Mouse (Mus musculus): ENCODE results near the gene Kat6b. TPM values are rescaled to one million over a fixed set of nuclear protein-coding genes. Genes with fewer than 3 reads are reported as not detected.
"Not testable (repeated sequence)": the region's sequence is repeated elsewhere in the genome, so short reads cannot be mapped to it uniquely, and the experiment has no call there.

The Kat6b gene
- polyA plus RNA-seq, 1 experiment from 2014 or later, result 18.4 TPM

DNA sequence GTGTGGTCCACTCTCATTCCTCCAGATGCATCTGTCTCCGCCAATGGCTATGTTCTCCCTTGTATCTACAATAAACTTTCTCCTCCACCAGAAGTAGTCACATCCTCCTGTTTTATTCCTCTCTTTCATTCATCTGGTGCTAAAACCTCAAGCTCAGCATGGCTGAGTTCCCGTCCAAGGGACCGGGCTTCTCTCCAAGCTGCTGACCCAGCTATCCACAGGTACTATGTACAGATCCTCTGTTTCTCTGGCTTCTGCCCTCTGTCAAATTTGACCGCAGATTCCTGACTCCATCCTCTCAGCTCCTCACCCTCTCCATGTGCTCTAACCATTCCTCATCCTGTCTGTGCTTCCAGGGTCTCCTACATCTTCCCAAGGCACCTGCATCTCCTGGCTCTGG, 22.1 kb upstream of the Kat6b start:
- H3K36me3 ChIP-seq (replicated peaks), result no peaks in the 10 kb centered on the region
- H3K9me3 ChIP-seq, result no peaks in the 10 kb centered on the region
- peaks cover 6% of the 10 kb centered on the region; the same call in 1 of the 2 replicates for H3K4me1 ChIP-seq
- 92% methylated on average over 4 of the region's 4 CpGs for WGBS
- peak overlapping the region; percentile 31; the same call in 1 of the 2 replicates for H3K27ac ChIP-seq
- no peak for DNase-seq (ENCODE audit: extremely low spot score, low spot score)
- H3K4me3 ChIP-seq, result no peak overlapping the region
- H3K27me3 ChIP-seq (ENCODE audit: poor library complexity, severe bottlenecking), result no peaks in the 10 kb centered on the region

DNA sequence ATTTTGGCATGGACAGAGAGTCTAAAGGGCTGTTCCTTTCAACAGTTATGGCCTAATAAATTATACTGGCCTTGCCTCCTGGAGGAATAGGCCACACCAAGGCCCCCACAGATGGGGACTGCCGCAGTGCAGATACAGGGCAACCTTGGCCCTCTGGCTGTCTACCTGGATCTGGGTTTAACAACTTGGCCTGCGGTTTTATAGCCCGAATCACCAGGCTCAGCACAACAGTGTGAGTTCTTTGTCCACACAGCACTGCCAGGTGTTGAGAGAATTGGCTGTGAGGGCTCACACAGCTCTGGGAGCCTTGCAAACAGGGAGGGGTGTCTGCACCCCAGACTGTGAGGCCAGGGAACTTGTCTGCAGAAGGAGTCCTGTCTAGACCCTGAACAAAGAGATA, 18.8 kb upstream of the Kat6b start:
- no peak for DNase-seq (ENCODE audit: extremely low spot score, low spot score)
- WGBS, result 91% methylated on average over 3 of the region's 3 CpGs
- Histone ChIP-seq H3K36me3 (replicated peaks) (no peaks in the 10 kb centered on the region), H3K9me3 (no peaks in the 10 kb centered on the region), H3K4me3 (no peak overlapping the region), H3K27ac (no peak overlapping the region; the same call in 1 of the 2 replicates), H3K27me3 (ENCODE audit: poor library complexity, severe bottlenecking) (no peaks in the 10 kb centered on the region), H3K4me1 (peaks cover 6% of the 10 kb centered on the region; the same call in 1 of the 2 replicates)

DNA sequence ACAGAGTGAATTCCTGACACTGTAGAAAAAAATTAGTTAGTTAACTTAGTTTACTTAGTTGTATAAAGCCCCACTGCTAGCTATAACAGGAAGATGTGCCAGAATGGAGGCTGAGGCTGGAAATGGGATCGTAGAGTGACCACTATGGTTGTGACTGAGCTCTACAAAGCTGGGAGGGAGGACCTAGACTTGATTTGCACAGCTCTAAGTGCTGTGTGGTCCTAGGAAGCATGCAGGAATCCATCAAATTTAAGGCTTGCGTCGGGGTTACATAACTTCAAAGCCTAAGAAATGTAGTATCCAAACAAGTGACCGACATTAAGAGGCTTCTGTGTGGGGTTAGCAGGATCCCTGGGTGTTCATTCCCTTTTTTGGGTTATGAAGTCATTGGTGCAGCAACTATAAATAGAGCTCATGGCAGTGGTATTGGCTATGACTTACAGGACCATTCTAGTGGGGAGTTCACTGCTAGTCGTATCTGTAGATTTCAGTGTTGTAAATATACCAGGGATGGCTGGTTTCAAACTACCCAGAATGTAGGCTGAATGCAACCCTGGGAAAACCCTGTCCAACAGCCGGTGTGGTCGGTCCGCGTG, 18.0 kb upstream of the Kat6b start:
- H3K27ac ChIP-seq, result no peak overlapping the region
- H3K4me3 ChIP-seq, result no peak overlapping the region
- peaks cover 6% of the 10 kb centered on the region; the same call in 1 of the 2 replicates for H3K4me1 ChIP-seq
- no peaks in the 10 kb centered on the region for H3K27me3 ChIP-seq (ENCODE audit: poor library complexity, severe bottlenecking)
- WGBS, result 91% methylated on average over 9 of the region's 9 CpGs
- no peaks in the 10 kb centered on the region for H3K9me3 ChIP-seq
- no peaks in the 10 kb centered on the region for H3K36me3 ChIP-seq (replicated peaks)
- no peak for DNase-seq (ENCODE audit: extremely low spot score, low spot score)

DNA sequence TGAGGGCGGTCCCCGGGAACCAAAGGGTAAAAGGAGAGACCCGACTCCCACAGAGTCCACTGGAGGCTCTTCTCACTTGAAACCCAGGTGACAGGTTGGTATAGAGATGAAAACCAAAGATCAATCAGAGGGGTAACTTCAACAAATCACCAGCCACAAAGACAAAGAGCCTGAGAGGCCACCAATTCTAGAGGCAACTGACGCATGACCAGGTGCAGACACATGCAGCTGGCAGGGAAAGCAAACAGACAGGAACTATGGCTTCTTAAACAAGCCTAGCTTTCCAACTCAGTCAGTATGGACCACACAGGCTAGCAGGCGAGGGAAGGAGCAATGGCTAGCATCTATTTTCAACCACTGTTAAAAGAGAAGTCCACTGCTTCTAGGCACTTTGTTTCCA, 10.8 kb upstream of the Kat6b start:
- Histone ChIP-seq H3K4me1 (no peaks in the 10 kb centered on the region), H3K27ac (no peak overlapping the region), H3K27me3 (ENCODE audit: poor library complexity, severe bottlenecking) (no peaks in the 10 kb centered on the region), H3K36me3 (replicated peaks) (no peaks in the 10 kb centered on the region), H3K9me3 (no peaks in the 10 kb centered on the region), H3K4me3 (no peak overlapping the region)
- 89% methylated on average over 5 of the region's 5 CpGs for WGBS
- no peak for DNase-seq (ENCODE audit: extremely low spot score, low spot score)

DNA sequence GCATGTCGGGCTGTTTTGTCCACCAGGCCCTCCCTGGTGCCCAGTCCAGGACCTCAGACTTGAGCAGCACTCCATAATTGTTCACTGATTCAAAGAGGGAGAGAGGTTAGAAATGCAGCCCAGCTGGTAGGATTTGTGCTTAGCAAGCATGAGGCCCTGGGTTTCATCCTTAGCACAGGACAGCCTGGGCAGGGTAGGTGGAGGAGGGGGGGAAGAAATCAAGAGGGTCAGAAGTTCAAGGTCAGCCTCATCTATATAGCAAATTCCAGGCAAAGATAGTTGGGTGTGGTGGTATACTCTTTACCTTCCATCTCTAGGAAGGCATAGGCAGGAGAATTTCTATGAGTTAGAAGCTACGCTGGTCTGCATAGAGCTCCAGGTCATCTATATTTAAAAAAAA, 9.3 kb upstream of the Kat6b start:
- H3K36me3 ChIP-seq (replicated peaks), result no peaks in the 10 kb centered on the region
- H3K9me3 ChIP-seq, result no peaks in the 10 kb centered on the region
- 90% methylated on average over 2 of the region's 2 CpGs for WGBS
- no peak overlapping the region for H3K4me3 ChIP-seq
- no peaks in the 10 kb centered on the region for H3K27me3 ChIP-seq (ENCODE audit: poor library complexity, severe bottlenecking)
- no peak for DNase-seq (ENCODE audit: extremely low spot score, low spot score)
- H3K27ac ChIP-seq, result peak overlapping the region; percentile 17; the same call in 1 of the 2 replicates
- H3K4me1 ChIP-seq, result peaks cover 4% of the 10 kb centered on the region; the same call in 1 of the 2 replicates

DNA sequence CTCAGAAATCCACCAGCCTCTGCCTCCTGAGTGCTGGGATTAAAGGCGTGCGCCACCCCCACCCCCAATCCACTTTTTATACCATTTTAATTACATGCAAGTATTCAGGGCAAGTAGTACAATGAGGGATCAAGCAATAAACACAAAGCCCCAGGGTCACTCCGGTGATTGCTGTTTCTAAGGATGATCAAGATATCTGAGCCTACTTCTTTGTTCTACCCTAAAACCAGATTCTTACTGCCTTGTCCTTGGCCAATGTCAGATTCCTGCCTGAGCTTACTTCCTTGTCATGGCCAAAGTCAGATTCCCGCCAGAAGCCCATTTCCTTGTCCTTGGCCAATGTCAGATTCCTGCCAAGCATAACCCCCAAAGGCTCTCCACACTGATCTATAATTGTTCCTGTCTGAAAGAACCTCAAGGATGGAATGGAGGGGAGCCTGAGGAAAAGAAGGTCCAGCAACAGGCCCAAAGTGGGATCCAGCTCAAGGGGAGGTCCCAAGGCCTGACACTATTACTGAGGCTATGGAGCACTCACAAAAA, 6.6 kb upstream of the Kat6b start:
- not testable (repeated sequence) for H3K4me1 ChIP-seq; H3K36me3 ChIP-seq (replicated peaks); H3K27me3 ChIP-seq (ENCODE audit: poor library complexity, severe bottlenecking); H3K4me3 ChIP-seq; H3K9me3 ChIP-seq; H3K27ac ChIP-seq; DNase-seq (ENCODE audit: extremely low spot score, low spot score)
- 87% methylated on average over 4 of the region's 4 CpGs for WGBS

DNA sequence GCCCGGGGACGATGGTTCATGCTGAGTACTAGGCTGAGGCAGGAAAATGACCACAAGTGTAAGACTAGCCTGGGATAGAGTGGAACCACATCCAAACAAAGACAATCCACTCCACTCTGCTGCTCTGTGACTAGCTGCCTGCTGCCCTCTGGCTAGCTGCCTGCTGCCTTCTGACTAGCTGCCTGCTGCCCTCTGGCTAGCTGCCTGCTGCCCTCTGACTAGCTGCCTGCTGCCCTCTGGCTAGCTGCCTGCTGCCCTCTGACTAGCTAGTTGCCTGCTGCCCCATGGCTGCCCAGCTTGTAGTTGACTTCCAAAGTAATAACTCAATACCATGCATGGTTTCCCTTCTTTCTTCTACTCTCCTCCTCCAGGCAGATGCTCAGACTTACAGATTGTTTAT, 4.1 kb upstream of the Kat6b start:
- no peak for DNase-seq (ENCODE audit: extremely low spot score, low spot score)
- no peaks in the 10 kb centered on the region for H3K36me3 ChIP-seq (replicated peaks)
- H3K4me3 ChIP-seq, result no peak overlapping the region
- no peak overlapping the region for H3K27ac ChIP-seq
- no peaks in the 10 kb centered on the region for H3K9me3 ChIP-seq
- no peaks in the 10 kb centered on the region for H3K27me3 ChIP-seq (ENCODE audit: poor library complexity, severe bottlenecking)
- peaks cover 4% of the 10 kb centered on the region; the same call in 1 of the 2 replicates for H3K4me1 ChIP-seq
- 95% methylated on average over 2 of the region's 2 CpGs for WGBS

DNA sequence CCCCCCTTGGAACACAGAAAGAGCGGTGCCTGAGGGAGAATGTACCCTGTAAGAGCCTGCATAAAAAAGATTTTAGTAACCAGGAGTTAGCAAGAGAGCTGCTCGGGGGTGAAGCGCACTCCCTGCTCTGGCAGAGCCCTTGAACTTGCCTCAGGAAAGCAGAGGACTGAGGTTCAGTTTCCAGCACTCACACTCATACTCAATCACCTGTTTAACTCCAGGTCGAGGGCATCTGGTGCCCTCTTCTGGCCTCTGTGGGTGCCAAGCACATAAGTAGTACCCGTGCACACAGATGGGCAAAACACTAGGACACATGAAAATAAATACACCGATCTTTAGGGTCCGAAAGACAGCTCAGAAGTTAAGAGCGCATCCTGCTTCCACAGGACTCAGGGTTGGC, 1.7 kb upstream of the Kat6b start:
- DNase-seq (ENCODE audit: extremely low spot score, low spot score), result no peak
- Histone ChIP-seq H3K27me3 (ENCODE audit: poor library complexity, severe bottlenecking) (no peaks in the 10 kb centered on the region), H3K4me1 (peaks cover 4% of the 10 kb centered on the region; the same call in 1 of the 2 replicates), H3K27ac (no peak overlapping the region), H3K36me3 (replicated peaks) (no peaks in the 10 kb centered on the region), H3K4me3 (no peak overlapping the region), H3K9me3 (no peaks in the 10 kb centered on the region)
- 95% methylated on average over 8 of the region's 8 CpGs for WGBS

DNA sequence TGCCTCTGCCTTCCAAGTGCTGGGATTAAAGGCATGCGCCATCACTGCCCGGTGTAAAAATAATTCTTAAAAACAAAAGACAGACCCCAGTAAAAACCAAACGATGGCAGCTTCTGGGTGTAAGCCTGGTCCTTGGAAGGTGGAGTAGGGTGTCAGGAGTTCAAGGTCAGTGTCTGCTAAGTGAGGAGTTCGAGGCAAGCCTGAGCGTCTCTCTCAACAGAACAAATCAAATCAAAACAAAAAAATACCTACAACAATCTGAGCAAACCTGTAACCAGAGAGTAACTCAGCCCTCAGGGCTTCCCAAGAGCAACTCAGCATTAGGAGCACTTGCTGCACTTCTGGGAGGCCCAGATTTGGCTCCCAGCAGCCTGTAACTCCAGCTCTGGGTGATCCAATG, 1.0 kb upstream of the Kat6b start:
- Histone ChIP-seq H3K27me3 (ENCODE audit: poor library complexity, severe bottlenecking) (no peaks in the 10 kb centered on the region), H3K27ac (peak overlapping the region; percentile 51; the same call in 1 of the 2 replicates), H3K9me3 (no peaks in the 10 kb centered on the region), H3K4me1 (peaks cover 4% of the 10 kb centered on the region; the same call in 1 of the 2 replicates), H3K4me3 (no peak overlapping the region), H3K36me3 (replicated peaks) (no peaks in the 10 kb centered on the region)
- 93% methylated on average over 5 of the region's 5 CpGs for WGBS
- DNase-seq (ENCODE audit: extremely low spot score, low spot score), result no peak

DNA sequence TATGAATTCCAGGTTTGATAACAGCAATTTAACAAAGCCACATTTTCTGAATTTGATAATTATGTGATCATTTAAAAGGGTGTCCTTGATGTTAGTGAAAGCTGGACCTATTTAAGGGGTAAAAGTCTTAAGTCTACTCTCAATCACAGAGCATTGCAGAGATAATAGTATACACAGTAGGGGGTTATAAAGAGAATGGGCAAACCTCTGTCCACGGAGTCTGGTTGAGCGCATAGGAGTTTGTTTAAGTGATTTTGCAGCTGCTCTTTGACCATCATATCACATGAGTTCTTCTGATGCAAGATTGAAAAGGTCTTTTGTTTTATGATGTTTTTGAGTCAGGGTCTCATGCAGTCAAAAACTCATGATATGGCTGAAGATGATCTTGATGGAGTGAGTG, 3.0 kb downstream of the Kat6b start:
- H3K27me3 ChIP-seq (ENCODE audit: poor library complexity, severe bottlenecking), result no peaks in the 10 kb centered on the region
- 79% methylated on average over 2 of the region's 2 CpGs for WGBS

DNA sequence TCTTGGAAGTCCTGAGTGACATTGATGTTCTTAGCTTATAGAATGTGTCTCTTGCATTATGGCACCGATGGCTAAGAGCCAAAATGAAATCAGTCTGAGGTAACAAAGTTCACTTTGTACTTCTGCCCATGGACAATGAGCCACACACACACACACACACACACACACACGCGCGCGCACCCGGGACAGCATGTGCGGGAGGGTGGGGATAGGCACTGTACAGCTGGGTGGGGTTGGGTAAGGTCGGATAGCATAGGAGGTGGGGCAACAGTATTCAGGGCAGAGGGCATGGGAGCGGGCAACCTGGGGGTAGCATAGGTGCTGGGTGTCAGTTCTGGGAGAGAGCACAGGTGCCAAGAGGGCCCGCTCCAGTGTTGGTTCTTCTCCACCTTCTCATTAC, 3.5 kb downstream of the Kat6b start:
- H3K27ac ChIP-seq, result no peak overlapping the region
- 97% methylated on average over 10 of the region's 10 CpGs for WGBS
- DNase-seq (ENCODE audit: extremely low spot score, low spot score), result no peak
- no peaks in the 10 kb centered on the region for H3K36me3 ChIP-seq (replicated peaks)
- H3K27me3 ChIP-seq (ENCODE audit: poor library complexity, severe bottlenecking), result no peaks in the 10 kb centered on the region
- no peak overlapping the region for H3K4me3 ChIP-seq
- peaks cover 15% of the 10 kb centered on the region for H3K4me1 ChIP-seq
- H3K9me3 ChIP-seq, result no peaks in the 10 kb centered on the region

More for the DNA sequence above, 3.0 kb downstream of the Kat6b start:
- Histone ChIP-seq H3K4me3 (no peak overlapping the region), H3K9me3 (no peaks in the 10 kb centered on the region), H3K27ac (no peak overlapping the region), H3K4me1 (peaks cover 11% of the 10 kb centered on the region), H3K36me3 (replicated peaks) (no peaks in the 10 kb centered on the region)
- no peak for DNase-seq (ENCODE audit: extremely low spot score, low spot score)

DNA sequence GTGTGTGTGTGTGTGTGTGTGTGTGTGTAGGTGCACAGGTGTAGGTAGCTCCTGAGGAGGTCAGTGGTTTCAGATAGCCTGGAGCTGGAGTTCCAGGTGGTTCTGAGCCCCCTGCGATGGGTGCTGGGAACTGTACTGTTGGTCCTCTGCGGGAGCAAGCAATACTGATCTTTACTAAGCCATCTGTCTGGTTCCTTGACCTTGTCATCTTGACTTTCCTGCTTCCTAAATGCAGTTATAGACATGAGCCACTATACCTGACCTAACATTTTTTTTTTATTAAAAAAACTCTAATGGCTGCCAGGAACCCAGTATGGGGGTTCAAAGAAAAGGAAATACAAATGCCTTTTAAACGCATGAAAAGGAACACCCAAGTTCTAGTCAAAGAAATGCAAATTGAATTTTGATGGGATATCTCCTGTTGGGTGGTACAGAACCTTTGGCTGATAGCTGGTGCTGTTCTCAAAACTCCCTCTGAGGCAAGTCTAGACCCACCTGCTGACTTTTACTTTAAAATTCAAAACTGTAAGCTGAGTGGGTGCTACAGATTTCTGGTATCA, 4.8 kb downstream of the Kat6b start:
- DNase-seq (ENCODE audit: extremely low spot score, low spot score), result no peak
- H3K36me3 ChIP-seq (replicated peaks), result no peaks in the 10 kb centered on the region
- no peaks in the 10 kb centered on the region for H3K27me3 ChIP-seq (ENCODE audit: poor library complexity, severe bottlenecking)
- no peaks in the 10 kb centered on the region for H3K9me3 ChIP-seq
- no peak overlapping the region for H3K4me3 ChIP-seq
- WGBS, result 86% methylated on average over 3 of the region's 3 CpGs
- no peak overlapping the region for H3K27ac ChIP-seq
- H3K4me1 ChIP-seq, result peaks cover 18% of the 10 kb centered on the region

DNA sequence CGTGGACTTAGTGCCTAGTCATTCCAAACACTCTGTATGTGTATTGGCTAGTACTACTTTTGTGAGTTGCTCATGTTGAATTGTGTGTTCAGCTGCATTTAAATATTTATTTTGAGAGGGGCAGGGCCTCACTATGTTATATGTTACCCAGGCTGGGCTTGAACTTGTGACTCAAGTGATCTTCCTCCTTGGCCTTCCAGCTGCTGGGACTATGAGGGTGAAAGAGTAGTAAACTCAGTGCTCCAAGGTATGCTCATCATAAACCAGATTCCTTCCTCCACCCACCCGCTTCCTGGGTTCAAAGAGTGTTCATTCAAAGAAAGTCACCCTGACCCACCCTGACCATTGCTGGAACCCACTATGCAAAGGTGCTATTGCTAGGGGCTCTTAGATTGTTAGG, 5.9 kb downstream of the Kat6b start:
- not testable (repeated sequence) for H3K36me3 ChIP-seq (replicated peaks); DNase-seq (ENCODE audit: extremely low spot score, low spot score); H3K27me3 ChIP-seq (ENCODE audit: poor library complexity, severe bottlenecking); H3K4me3 ChIP-seq; H3K27ac ChIP-seq; H3K9me3 ChIP-seq
- 94% methylated on average over 2 of the region's 2 CpGs for WGBS
- peaks cover 18% of the 10 kb centered on the region for H3K4me1 ChIP-seq

Measured in forebrain, embryonic 10.5 days (tissue).